Mouse (Mus musculus): ENCODE measurements around the gene Usp32.

DNA sequence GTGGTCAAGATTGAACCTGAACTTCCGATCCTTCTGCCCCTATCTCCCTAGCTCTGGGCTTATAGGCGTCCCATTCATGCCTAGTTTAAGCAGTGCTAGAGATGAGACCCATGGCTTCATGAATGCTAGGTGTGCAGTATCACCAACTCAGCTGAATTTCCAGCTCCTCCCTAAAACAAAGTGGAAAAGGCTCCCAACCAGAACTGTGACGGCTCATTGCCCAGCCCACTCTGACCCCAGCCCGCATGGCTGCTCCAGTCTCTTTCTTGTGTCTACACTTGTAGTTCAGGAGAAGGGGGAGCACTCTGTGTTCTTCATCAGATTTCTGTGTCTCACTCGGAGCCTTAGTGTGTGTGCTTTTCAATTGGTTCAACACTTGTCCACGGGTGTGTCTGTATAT is 44.9 kb upstream of the Usp32 start:
- TF ChIP-seq CTCF (IDR thresholded peaks at IDR 0.05), result no peak
- TF ChIP-seq EP300 (IDR thresholded peaks at IDR 0.05), result no peak
